Mouse (Mus musculus): ENCODE data around the gene Fbxl16.
A peak's percentile ranks its signal among the peaks of the same experiment; 100 is the strongest.
"Not testable (repeated sequence)": the region's sequence is repeated elsewhere in the genome, so short reads cannot be mapped to it uniquely, and the experiment has no call there.

Fbxl16 gene

GRCm38 (mm10) chr17:25796211-25796771 is 12.6 kb upstream of the Fbxl16 start:
- DNase-seq: no peak

DNA sequence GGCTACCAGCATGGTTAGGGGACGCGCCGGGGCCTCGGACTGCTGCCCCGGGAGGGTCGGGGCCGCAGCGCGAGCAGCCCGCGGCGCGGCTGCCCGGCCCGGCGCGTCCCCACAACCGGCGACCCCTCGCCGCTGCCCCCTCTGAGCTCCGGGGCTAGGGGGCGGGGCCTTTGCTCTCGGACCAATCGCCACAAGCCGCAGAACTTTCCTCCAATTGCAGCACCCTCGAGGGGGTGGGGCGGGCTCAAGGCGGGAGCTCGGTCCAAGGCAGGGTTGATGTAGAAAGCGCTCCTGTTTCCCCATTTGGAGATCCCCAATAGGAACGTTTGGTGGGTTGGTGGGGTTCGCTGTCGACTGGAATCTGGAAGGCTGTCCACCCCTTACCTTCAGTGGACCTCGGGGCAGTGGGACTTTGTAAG is 11.9 kb upstream of the Fbxl16 start, which contains the start of gene Metrn:
Gene Metrn (minus strand): TSS at position 186 of the 419 bp plus-strand sequence.
- peak; percentile 86 for DNase-seq

DNA sequence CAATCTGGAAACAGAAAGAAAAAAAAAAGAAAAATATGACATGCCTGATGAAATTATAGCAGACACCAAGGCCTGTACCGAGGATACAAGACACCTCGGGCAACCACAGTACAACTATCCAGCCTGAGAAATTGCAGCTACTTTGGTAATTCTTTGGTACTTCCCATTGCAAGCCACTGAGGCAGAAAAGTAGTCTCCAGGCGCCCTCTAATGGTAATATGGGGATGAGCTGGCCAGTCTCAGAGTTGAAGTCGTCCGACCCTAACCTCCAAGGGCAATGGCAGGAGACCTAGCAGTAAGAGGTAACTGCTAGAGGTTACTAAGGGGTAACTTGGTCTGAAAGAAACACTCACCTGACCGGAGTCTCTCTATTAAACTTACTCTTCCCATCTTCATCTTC is 7.9 kb upstream of the Fbxl16 start:
- DNase-seq: peak; percentile 78

DNA sequence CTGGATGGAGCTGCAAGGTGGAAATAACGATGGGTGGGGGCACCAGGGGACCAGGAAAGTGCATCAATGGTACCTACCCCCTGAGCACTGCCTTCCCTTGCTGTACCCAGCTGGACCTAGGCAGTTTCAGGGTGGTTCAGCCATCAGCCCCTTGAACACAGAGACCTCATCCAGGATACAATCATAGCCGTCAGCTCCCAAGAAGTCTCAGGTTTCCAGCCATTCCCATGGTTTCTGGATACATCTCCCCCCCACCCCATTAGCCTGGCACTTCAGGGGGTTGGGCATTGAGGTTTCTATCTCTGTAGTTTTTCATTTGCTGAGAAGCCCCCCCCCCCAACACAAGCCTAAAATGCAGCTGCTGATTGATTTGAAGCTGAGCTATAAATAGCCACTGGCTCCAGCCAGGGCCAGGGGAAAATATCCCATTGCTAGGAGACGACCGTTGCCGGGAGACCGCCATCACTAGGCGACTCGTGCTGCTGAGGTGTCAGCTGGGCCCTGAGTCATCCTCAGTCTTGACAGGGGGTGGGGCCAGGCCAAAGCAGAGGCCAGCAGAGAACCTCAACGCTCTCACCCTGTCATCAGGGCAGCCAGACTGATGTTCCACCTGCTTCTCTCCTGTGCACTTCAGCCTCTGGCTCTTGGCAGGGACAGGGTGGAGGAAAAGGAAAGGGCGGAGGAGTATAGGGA is 5.9 kb upstream of the Fbxl16 start:
- no peak for DNase-seq

DNA sequence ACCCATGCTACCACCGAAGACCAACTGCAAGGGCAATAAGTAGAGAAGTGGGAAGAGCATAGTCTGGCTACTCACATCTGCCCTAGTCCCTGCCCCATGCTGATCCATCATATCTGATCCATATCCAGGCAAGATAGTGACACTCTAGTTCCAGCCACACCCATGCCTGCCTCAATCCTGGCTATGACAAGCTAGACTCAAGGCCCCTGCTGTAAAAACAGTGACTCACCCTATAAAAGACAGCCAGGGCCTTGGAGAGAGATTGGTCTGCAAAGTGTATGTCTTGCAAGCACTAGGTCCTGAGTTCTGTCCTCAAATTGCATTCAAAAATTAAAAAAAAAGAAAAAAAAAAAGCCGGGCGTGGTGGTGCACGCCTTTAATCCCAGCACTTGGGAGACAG is 2.4 kb upstream of the Fbxl16 start:
- no peak for DNase-seq

GRCm38 (mm10) chr17:25807452-25807851 is 1.4 kb upstream of the Fbxl16 start:
- not testable (repeated sequence) for DNase-seq

GRCm38 (mm10) chr17:25808028-25808427 is 857 bp upstream of the Fbxl16 start:
- no peak for DNase-seq

GRCm38 (mm10) chr17:25809606-25810340 is 888 bp downstream of the Fbxl16 start:
- no peak for DNase-seq

GRCm38 (mm10) chr17:25810890-25811289 is 2.0 kb downstream of the Fbxl16 start:
- no peak for DNase-seq

GRCm38 (mm10) chr17:25813471-25813870 is 4.6 kb downstream of the Fbxl16 start:
- DNase-seq: peak; percentile 90

- DNase-seq: no peak
Measured at GRCm38 (mm10) chr17:25817662-25818061, 8.8 kb downstream of the Fbxl16 start.

- no peak for DNase-seq
Measured at GRCm38 (mm10) chr17:25818851-25819780, 10.2 kb downstream of the Fbxl16 start.

- peak; percentile 77 for DNase-seq
Measured at GRCm38 (mm10) chr17:25823452-25823851, 14.6 kb downstream of the Fbxl16 start, which contains the start of gene Wdr24. Gene Wdr24 (plus strand): TSS chr17:25823627.

DNA sequence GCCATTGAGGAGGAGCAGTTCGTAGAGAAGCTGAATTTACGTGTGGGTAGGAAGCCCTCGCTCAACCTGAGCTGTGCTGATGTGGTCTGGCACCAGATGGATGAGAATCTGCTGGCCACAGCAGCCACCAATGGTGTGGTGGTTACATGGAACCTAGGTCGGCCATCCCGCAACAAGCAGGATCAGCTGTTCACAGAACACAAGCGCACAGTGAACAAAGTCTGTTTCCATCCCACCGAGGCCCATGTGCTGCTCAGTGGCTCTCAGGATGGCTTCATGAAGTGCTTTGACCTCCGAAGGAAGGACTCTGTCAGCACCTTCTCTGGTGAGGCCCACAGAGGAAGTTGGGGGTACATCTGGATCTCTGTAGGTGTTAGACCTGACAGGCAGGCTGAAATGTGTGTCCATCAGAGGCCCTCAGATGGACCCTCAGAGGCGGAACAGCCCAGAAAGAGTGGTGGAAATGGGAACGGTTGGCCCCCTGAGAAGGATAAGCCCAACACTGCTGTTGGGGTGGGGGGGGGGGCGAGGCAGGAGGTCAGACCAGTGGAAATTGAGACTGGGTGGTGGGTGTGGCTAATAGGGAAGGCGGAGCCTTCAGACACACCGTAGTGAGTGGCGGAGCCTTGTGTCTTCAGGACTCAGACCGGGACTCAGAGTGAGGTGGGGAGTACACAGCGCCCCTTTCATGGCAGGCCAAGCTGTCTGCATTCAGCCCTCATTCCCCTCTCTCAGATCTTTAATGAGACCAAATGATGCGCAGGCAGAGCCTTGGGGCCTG is 15.7 kb downstream of the Fbxl16 start:
- no peak for DNase-seq

DNA sequence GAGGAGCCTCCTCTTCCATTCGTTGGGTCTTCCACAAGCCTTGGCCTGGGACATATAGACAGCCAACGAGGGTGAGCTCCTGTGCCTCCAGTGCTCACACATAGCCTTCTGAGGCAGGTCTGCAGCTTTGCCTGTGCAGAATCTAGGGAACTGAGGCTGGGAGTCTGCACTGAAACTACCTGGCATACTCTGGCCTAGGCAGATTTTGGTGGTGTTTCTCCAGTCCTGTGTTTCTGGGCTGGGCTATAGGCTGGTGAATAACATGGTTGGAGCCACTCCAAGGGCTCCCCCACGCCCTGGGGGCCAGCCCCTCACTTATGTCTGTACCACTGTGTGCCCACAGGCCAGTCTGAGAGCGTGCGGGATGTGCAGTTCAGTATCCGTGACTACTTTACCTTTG is 16.4 kb downstream of the Fbxl16 start:
- no peak for DNase-seq

DNA sequence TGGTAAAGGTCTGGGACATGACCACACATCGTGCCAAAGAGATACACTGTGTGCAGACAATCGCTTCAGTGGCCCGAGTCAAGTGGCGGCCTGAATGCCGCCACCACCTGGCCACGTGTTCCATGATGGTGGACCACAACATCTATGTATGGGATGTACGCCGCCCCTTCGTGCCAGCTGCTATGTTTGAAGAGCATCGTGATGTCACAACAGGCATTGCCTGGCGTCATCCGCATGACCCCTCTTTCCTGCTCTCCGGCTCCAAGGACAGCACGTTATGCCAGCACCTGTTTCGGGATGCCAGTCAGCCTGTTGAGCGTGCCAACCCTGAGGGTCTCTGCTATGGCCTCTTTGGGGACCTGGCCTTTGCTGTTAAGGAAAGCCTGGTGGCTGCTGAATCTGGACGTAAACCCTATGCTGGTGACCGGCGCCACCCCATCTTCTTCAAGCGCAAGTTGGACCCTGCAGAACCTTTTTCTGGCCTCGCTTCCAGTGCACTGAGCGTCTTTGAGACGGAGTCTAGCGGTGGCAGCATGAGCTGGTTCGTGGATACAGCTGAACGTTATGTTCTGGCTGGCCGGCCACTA is 17.2 kb downstream of the Fbxl16 start:
- no peak for DNase-seq

- DNase-seq: no peak
Measured at GRCm38 (mm10) chr17:25827011-25827410, 18.1 kb downstream of the Fbxl16 start.

GRCm38 (mm10) chr17:25827546-25828222 is 18.8 kb downstream of the Fbxl16 start:
- DNase-seq: no peak

DNA sequence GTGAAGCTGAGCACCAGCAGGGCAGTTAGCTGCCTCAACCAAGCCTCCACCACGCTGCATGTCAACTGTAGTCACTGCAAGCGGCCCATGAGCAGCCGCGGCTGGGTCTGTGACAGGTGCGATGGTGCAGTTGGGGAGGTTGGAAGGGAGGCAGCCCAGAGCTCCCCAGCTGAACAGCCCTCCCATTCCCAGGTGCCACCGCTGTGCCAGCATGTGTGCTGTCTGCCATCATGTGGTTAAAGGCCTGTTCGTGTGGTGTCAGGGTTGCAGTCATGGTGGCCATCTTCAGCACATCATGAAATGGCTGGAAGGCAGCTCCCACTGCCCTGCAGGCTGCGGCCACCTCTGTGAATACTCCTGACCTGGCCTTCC is 19.3 kb downstream of the Fbxl16 start:
- DNase-seq: no peak

DNA sequence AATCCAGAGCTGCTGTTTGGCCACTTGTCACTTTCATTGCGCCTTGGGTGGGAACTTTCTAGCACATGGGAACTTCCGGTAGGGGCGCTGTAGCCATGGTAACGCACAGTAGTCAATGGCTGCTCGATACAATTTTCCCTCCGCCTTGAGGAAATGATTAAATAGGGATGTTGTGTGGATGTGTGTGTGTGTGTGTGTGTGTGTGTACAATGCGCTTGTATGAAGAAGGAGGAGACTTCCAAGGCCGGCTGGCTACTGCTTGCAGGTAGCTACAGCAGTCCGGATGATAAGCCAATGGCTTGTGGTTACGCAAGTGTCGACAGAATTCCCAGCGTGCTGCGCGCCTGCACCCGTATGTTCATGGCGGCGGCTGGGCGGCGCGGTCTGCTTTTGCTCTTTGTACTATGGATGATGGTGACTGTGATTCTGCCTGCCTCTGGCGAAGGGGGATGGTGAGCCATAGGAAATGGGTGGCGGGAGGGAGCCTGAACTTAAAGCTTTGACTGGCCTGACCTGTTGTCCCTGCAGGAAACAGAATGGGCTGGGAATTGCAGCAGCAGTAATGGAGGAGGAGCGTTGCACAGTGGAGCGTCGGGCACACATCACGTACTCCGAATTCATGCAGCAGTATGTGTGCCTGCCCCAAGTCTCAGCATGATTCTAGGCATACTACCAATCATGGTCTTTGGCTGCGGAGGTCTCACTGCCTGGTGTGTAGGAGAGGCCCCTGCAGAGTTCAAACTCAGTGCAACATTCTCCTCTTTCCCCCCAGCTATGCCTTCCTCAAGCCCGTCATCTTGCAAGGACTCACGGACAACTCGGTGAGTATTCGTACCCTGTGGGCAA is 20.1 kb downstream of the Fbxl16 start, which contains the start of gene Jmjd8:
Gene Jmjd8 (plus strand): TSS at position 156 of the 846 bp plus-strand sequence.
- DNase-seq: peak; percentile 76

All from lung, postnatal 14 days (tissue).